Mouse (Mus musculus) embryo, embryonic 10.5 days (tissue): ENCODE data around the gene Mrc1.

Experiments used
- DNase-seq: peaks from one replicate; pipeline ENCODE4 v3.0.0-alpha.2; 2015; ENCODE audit warnings: low spot score

The Mrc1 gene

DNA sequence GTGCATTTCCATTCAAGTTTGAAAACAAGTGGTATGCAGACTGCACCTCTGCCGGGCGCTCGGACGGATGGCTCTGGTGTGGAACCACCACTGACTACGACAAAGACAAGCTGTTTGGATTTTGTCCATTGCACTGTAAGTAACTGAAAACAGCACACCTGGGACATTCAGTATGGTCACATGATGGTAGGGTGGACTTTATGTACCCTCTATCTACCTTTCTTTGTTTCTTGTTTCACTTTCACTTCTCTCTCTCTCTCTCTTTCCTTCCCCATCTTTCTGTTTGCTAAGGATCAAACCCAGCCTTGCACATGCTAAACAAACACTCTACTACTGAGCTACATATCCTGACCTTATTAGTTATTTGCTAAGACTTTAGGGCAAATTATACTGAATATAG, 15.0 kb downstream of the Mrc1 start:
- no peak for DNase-seq

DNA sequence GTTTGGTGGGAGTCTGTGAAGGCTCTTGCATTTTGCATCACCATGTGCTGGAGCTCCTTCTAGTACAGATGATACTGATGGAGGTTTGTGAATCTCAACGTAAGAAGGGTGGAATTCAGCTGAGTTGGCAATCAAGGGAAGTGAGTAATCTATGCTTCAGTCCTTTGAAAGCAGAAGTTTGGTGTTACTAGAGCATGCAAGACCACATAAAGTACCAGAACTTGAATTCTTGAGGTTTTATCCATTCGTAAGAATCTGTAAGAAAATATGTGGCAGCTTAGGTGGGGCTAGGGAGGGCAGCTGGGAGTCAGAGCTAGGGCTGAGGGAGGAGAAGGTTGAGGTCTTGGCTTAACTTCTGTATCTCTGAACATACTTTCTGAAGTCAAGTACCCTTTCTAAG, 15.5 kb downstream of the Mrc1 start:
- DNase-seq: no peak

DNA sequence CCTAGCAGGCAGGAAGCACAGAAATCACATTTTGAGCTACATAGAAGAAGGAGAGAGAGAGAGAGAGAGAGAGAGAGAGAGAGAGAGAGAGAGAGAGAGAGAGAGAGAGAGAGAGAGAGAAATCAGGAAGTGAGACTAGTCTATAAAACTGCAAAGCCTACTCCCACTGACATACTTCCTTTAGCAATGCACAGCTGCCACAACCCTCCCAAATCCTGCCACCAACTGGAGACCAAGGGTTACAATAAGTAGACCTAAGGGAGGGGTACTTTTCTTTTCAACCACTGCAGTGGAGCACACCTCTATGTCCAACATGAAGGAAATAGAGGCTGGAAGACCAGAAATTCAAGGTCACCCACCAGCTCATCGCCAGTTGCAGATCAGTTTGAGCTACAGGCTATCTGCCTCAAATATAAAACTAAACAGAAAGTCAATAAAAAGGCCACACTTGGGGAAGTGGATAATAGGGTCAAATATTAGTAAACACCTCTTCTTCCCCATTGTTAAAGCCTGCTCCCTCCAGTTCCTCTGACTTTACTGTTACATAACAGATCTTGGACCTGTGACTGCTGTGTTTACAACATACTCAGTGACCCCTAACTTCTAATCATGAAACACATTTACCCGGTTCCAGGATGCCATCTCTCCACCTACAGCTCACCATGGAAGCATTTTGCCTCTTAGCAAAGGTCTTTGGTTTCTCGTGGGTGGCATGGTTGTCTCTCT, 20.8 kb downstream of the Mrc1 start:
- no peak for DNase-seq

DNA sequence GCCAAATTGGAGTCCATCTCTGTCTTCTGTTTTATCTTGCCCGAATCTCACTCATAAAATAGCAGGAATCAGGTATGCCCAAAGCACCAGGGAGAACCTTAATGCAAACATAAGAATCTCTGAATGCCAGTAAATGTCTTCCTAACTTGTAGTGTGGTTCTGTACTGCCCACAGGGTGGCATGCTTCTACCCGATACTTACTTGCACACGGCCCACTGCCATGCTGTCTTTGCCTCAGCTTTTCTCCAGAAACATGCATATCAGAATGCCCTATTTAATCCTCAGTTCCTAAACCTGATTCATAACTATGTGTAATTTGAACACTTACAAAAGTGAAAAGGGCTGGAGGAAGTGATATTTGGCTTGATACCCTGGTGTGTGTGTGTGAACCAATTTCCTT, 22.7 kb downstream of the Mrc1 start:
- no peak for DNase-seq

DNA sequence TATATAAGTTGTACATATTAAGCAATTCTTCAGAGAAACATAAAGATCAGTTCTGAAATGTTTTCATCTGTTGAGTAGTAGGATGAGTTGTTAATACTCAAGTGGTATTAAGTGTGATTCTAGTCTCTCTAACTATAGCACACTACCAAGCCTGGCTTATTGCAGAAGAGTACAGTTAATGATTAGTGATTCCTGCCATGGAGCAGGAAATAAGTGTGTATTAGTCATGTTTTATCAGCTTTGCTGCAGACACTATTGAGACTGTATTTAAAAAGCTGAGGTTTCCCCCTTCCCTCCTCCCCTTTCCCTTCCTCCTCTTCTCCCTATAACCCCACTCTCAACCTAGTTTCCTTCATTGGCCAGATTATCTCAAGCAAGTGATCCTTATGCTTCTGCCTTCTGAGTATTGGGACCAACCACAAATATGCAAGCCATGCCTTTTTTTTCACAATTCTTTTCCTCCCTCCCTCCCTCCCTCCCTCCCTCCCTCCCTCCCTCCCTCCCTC, 29.2 kb downstream of the Mrc1 start:
- no peak for DNase-seq

DNA sequence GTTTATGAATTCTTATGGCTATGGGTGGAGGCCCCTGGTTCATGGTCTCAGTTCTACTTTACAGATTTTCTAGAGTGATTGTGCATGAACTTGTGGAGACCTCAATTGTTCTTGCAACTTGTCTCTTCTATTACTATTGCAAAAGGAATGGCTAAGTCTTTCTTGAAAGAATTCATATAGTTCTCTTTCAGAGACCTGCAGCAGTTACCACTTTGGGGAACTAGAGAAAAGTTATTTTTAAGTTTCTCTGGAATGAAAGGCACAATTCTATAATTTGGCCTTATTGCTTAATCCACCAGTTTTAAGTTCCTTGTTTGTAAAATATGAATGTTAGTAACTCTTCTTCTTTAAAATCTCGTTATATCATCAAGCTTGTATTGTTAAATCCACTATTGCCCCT, 32.9 kb downstream of the Mrc1 start:
- no peak for DNase-seq

DNA sequence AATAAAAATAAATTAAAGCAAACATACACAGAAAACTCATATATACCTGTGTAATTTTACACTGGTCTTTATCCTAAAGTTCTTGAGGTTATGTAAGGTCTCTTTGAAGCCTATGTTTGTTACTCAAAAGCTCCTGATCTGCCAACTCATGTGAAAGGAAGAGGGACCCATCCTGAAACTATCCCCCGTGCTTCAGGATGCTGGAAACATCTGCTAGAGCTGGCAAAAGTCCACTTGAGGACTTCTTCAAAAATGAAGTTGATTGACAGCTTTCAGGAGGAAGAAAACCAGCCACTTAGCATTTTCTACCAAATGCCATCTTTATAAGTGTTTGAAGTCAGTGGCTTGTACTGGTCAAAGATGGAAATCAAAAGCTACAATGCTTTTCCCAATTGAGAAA, 40.0 kb downstream of the Mrc1 start:
- no peak for DNase-seq

DNA sequence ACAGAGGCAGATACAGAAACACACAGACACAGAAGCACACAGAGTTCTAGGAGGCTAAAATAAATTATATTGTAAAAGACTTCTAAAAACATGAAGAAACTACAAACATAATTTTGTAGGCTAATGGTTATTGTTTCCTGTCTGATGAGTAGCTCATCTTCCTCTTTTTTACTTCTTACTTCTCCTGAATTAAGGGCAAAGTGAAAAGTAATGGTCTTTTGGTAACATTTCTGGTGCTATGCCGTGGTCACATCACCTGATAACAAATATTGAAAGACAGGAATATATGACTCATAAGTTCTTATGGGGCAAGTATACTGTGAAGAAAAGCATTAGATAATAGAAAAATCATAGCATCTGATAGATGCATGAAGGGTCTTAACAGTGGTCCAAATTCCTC, 42.9 kb downstream of the Mrc1 start:
- no peak for DNase-seq

DNA sequence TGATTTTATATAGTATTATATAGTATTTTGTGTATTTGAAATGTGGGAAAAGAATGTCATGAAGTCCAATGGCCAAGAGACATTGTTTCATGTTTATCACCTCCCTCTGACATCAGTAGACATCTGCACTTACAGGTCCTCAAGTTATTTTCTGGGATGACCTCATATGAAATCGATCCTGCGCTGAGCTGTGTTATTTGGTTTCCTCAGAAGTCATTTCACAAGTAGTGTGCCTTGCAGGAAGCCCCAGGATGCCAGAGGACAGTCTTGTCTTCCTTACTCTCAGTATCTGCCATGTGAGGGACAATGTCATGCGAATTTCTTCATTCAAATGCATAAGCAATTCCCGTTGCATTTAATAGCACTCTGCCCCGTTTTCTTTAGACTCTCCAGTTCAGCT, 46.6 kb downstream of the Mrc1 start:
- DNase-seq: no peak

DNA sequence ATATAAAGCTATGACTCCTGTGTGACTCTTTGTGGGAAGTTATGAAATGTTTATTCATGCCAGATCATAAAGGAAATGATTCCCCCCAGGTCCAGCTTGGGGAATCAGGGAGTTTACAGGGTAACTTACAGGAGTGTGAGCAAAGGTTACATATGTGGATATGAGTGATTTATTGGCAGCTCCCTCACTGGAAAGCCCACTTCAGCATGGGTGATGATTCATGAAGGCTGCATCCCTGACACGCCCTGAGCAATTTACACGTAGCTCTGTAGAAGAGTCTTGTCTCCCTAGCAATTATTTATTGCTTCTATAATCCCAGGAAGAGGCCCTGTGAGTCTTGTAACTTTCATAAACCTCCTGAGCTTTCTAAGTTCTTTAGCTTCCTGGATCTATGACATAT, 50.1 kb downstream of the Mrc1 start:
- DNase-seq: no peak

DNA sequence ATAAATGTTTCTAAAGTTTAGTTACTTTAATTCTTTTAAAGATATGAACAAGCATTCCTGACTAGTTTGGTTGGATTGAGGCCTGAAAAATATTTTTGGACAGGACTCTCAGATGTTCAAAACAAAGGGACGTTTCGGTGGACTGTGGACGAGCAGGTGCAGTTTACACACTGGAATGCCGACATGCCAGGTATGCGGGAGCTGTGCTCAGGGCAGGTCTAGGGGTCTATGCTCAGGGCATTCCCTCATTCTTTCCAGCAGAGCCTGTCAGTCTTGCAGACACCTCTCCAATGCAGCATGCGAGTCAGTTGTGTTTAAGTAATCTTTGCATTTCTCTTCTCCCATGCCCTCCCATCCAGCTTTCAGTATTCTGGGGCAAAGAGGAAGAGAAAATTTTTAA, 50.6 kb downstream of the Mrc1 start:
- no peak for DNase-seq

DNA sequence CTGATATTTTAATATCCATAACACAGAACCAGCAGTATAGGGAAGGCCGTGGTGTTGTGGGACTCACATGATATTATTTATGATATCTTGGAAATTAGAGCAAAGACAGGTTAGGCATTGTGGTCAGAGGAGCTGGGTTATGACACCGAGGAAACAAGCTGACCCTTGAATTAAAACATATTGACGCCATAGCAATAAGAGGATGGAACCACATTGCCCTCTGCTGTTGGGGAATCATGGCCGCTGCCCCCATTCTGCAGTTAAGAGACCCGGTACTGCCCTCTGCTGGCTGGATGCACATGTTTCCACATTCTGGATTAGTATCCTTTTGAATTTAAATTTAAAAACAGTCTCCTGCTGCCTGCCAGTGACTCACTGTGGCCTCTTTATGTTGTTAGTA, 66.1 kb downstream of the Mrc1 start:
- DNase-seq: peak; percentile 92

DNA sequence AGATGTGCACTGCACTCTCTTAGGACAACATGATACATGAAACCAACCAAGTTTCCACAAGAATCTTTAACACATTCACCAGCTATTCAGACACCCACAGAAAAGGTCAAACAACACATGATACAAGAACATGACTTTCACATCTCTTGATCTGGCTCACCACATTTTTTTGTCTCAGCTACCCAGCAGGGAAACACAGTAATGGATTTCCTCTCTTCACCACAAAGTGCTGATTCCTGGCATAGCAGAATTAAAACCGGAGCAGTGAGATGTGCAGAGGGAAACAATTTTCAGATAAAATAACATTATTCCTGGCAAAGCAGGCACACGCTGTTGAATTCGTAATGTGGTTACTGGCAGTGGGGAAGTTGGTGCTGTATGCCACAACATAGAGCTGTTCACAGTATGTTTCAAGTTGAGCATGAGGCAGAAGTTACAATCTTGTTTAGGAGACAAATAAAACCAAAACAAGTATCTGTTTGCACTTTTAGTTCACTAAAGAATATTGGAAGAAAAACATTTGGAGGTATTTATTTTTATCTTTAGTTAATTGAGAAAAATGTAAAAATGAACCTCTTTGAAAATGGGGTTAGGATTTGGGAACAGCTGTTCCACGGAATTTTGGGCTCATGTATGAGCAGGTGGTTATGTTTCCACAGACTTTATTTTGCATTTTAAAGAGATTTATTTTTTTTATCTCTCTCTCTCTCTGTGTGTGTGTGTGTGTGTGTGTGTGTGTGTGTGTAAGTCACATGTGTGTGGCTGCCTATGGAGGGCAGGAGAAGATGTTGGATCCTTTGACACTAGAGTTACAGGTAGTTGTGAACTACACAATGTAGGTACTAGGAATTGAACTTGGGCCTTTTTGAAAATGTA, 83.6 kb downstream of the Mrc1 start:
- DNase-seq: no peak

DNA sequence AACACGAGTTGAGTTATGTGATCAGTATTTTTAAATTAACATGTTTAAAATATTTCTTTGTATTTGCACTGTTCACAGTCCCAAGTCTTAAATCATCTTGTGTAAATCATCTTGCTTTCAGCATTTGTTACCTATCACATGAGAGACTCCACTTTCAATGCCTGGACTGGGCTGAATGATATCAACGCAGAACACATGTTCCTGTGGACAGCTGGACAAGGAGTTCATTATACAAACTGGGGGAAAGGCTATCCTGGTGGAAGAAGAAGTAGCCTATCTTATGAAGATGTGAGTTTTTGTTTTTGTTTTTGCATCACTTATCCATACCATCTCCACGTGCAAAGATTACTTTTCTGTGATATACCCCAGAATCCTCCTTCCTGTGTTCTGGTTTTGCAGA, 85.9 kb downstream of the Mrc1 start:
- no peak for DNase-seq

DNA sequence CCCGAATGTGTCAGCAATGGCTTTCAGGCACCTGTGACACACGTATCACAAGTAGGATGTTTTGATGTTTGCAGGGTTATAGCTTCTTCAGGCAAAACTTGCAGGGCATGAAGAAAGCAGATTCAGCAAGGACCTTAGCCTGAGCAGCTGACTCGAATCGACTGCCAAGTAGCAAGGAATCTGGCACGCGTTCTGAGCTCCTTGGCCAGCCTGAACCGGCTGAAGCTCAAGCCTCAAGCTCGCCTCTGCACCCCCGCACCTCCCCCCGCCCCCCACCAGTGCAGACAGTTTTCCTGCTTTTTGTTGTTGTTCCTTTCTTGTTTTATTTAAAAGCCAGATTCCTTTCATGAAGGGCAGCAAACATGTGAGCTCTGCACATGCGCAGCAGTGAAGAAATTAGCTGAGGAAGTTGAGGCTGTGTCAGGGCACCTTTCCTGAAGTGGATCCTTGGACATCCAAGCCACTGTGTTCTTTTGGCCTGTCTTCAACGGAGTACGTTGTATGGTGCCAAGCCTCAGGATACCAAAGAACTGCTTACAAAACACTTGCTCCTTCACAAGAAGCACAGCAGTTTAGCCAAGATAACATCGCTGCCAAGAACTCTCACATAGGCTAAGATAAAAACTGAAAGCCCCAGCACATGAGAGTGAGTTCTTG, 112.6 kb downstream of the Mrc1 start:
- no peak for DNase-seq

DNA sequence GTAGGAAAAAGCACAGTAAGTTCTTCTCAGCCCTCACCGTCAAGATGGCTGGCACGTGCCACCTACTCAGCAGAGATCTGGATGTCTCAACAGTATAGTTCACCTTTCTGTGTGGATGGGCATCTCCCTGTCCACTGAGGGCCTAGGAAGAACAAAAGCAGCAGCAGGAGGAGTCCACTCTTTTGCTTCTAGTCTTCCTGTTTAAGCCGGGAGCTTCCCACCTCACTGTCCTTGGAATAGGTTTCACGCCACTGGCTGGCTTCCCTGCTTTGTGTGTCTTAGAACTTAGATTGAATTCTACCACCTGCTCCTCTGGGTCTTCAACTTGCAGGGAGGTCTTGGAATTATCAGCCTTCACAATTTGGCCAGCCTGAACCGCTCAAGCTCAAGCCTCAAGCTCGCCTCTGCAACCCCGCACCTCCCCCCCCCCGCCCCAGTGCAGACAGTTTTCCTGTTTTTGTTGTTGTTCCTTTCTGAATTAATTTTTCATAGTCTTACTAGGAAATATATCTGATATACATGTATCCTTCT, 113.2 kb downstream of the Mrc1 start:
- no peak for DNase-seq
